Mouse (Mus musculus) kidney, postnatal 0 days (tissue): ENCODE data around the gene Nudt21. TPM values are rescaled to one million over a fixed set of nuclear protein-coding genes. Genes with fewer than 3 reads are reported as not detected.

Experiments
- ATAC-seq: fragments of 200-750 bp; cut with Nextera tagmentation; replicated peaks from 2 replicates; pipeline ENCODE4 v1.8.0; 2017; ENCODE audit warnings: low read depth, moderate number of reproducible peaks, moderate TSS enrichment, moderate library complexity; ENCODE audit not compliant: low FRiP score
- DNase-seq: peaks from one replicate; pipeline ENCODE4 v3.0.0-alpha.2; 2016; ENCODE audit warnings: low spot score
- H3K27ac ChIP-seq: fragments of 300-500 bp; sonication (generic); 2 replicates; pipeline ENCODE4 v1.5.1; 2014; ENCODE audit warnings: mild to moderate bottlenecking
- H3K27me3 ChIP-seq: fragments of 300-500 bp; sonication (generic); 2 replicates; pipeline ENCODE4 v1.6.1; 2014; ENCODE audit warnings: low read length, mixed read lengths; ENCODE audit not compliant: insufficient read depth
- H3K36me3 ChIP-seq: fragments of 300-500 bp; sonication (generic); 2 replicates; pipeline ENCODE4 v1.6.1; 2014; ENCODE audit warnings: low read length, mixed read lengths; ENCODE audit not compliant: insufficient read depth
- H3K4me1 ChIP-seq: fragments of 300-500 bp; sonication (generic); replicated peaks from 2 replicates; pipeline ENCODE4 v1.6.1; 2014; ENCODE audit warnings: antibody characterized with exemption, low read length, mixed read lengths; ENCODE audit not compliant: insufficient read depth
- H3K4me2 ChIP-seq: fragments of 300-500 bp; sonication (generic); 2 replicates; pipeline ENCODE4 v1.6.1; 2014; ENCODE audit warnings: mild to moderate bottlenecking, low read length, moderate library complexity, mixed read lengths
- H3K4me3 ChIP-seq: fragments of 300-500 bp; sonication (generic); replicated peaks from 2 replicates; pipeline ENCODE4 v1.5.1; 2014; ENCODE audit warnings: low read depth, low read length
- H3K9ac ChIP-seq: fragments of 300-500 bp; sonication (generic); 2 replicates; pipeline ENCODE4 v1.6.1; 2014; ENCODE audit warnings: low read depth, low read length
- H3K9me3 ChIP-seq: fragments of 300-500 bp; sonication (generic); replicated peaks from 2 replicates; pipeline ENCODE4 v1.6.1; 2016; ENCODE audit warnings: low read length, inconsistent platforms, mixed read lengths
- CTCF ChIP-seq: IDR thresholded peaks from 2 replicates; pipeline ENCODE4 v1.5.1; 2016; ENCODE audit warnings: antibody characterized with exemption, low read depth, mild to moderate bottlenecking, moderate library complexity
- WGBS: fragments of 180-500 bp; shearing (Covaris S2); extraction: QIAGEN DNeasy Blood & Tissue Kit; methylation state at CpG from one replicate; pipeline ENCODE4 v1.1.7; 2014; 5-methylcytosine and 5-hydroxymethylcytosine counted together
- polyA plus RNA-seq: library from polyadenylated mRNA; unstranded; fragments of >200 nt; fragmentation: Nextera tagmentation; extraction: Ambion mirVana; gene quantifications from 2 replicates; pipeline ENCODE4 v1.2.1, GENCODE M21; 2015

Gene Nudt21
- polyA plus RNA-seq, 1 experiment from 2014 or later = 106 TPM

DNA sequence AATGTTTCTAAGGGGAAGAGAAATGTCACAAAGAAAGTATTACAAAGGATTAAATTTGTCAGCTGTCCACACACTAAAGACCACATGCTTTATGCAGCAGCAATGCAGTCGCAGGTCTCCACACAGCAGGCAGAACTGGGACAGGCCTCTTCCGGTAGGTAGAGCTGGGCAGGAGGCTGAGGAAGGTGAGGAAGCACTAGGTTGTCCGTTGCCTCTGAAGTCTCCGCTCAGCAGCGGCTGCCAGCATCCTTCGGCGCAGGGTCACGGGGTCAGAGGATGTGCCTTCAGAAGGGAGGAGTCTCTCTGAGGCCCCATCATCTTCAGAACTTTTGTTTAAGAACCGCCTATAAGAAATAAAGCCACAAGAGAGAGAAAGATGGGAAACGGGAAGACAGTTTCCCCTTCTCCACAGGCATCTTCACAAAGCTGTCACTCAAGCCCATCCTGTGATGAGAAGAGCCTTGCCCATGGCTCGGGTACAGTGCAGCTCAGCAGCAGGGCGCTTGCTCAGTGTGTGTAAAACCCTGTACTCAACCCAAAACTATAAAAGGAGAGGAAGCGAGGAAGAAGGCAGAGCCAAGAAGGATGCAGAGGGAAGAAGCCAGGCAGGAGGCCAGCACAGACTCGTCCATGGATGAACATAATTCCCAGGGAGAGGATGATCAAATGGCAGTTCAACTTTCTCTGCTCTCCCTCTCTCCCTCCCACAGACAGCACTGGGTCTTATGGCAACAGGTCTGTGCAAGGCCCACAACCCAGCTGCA, 63.7 kb downstream of the Nudt21 start:
- Histone ChIP-seq H3K4me3 (no peak overlapping the region), H3K27me3 (no peaks in the 10 kb centered on the region), H3K9me3 (no peaks in the 10 kb centered on the region), H3K36me3 (peaks cover 43% of the 10 kb centered on the region), H3K9ac (no peak overlapping the region), H3K4me2 (no peak overlapping the region), H3K27ac (no peak overlapping the region), H3K4me1 (no peaks in the 10 kb centered on the region)
- no peak for TF ChIP-seq CTCF
- DNase-seq (no peak), ATAC-seq (no peak)
- 80% methylated on average over 14 of the region's 14 CpGs for WGBS

DNA sequence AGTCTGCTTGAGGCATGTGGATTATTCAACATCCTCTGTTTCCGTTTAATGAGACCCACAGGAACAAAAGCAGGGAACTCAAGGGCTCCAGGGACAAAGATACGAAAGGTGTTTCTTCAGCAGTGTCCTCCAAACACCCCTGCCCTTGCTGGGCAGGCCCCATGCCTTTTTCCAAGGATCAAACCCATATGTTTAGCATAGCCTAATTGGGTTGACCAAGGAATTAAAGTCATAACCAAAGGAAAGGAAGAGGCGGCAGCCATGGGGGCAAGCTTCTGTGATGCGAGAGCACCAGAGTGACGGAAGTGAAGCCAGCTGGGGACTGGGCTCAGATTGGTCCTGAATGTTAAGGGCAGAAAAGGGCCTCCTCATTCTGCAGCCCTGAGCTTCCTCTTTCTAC, 64.6 kb downstream of the Nudt21 start:
- Histone ChIP-seq H3K4me2 (no peak overlapping the region), H3K4me3 (no peak overlapping the region), H3K36me3 (peaks cover 41% of the 10 kb centered on the region), H3K27me3 (no peaks in the 10 kb centered on the region), H3K27ac (no peak overlapping the region), H3K4me1 (no peaks in the 10 kb centered on the region), H3K9ac (no peak overlapping the region), H3K9me3 (no peaks in the 10 kb centered on the region)
- no peak for ATAC-seq
- no peak for DNase-seq
- TF ChIP-seq CTCF = no peak
- 81% methylated on average over 5 of the region's 5 CpGs for WGBS

DNA sequence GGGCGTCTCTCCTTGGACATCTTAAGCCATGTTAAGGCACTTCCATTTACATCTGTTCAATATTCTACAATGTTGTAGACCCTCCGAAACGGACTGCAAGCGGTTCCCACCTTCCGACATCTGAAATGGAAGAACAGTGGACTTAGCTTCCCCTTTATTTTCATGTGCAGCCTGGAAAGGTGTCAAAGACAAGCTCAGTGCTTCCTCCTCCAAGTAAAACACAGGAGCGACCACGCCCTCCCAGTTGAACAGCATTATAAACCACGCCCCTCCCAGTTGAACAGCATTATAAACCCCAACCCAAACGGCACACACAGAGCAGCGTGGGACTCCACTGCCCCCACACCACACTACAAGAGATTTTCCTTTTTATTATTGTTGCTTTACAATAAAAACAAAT, 65.4 kb downstream of the Nudt21 start:
- Histone ChIP-seq H3K9me3 (no peaks in the 10 kb centered on the region), H3K36me3 (peaks cover 40% of the 10 kb centered on the region), H3K27me3 (no peaks in the 10 kb centered on the region), H3K4me1 (no peaks in the 10 kb centered on the region), H3K4me3 (no peak overlapping the region), H3K4me2 (no peak overlapping the region), H3K27ac (no peak overlapping the region), H3K9ac (no peak overlapping the region)
- ATAC-seq (no peak), DNase-seq (peak; percentile 24)
- no peak for TF ChIP-seq CTCF
- WGBS = 70% methylated on average over 10 of the region's 10 CpGs

- ATAC-seq (no peak; the same call in 1 of the 2 replicates), DNase-seq (no peak)
- WGBS = 43% methylated on average over 7 of the region's 7 CpGs
Observed at GRCm38 (mm10) chr8:93969626-93970340, 67.0 kb downstream of the Nudt21 start.

GRCm38 (mm10) chr8:93968293-93968692, 68.5 kb downstream of the Nudt21 start:
- no peak overlapping the region for H3K4me3 ChIP-seq
- H3K27ac ChIP-seq = no peak overlapping the region
- 70% methylated on average over 6 of the region's 6 CpGs for WGBS
- no peaks in the 10 kb centered on the region for H3K4me1 ChIP-seq
- no peak overlapping the region for H3K9ac ChIP-seq
- no peaks in the 10 kb centered on the region for H3K9me3 ChIP-seq
- DNase-seq (no peak), ATAC-seq (0 out of 2 replicates have a peak, but pooled peaks have one; percentile 31)
- no peak overlapping the region for H3K4me2 ChIP-seq
- no peaks in the 10 kb centered on the region for H3K27me3 ChIP-seq
- no peak for TF ChIP-seq CTCF
- H3K36me3 ChIP-seq = peaks cover 13% of the 10 kb centered on the region

More at GRCm38 (mm10) chr8:93969626-93970340, 67.0 kb downstream of the Nudt21 start:
- H3K27ac ChIP-seq = no peak overlapping the region
- TF ChIP-seq CTCF = no peak
- H3K4me2 ChIP-seq = no peak overlapping the region
- no peaks in the 10 kb centered on the region for H3K27me3 ChIP-seq
- H3K4me3 ChIP-seq = no peak overlapping the region
- no peak overlapping the region for H3K9ac ChIP-seq
- peaks cover 28% of the 10 kb centered on the region for H3K36me3 ChIP-seq
- no peaks in the 10 kb centered on the region for H3K9me3 ChIP-seq
- no peaks in the 10 kb centered on the region for H3K4me1 ChIP-seq

Other genes starting within 250 kb of the Nudt21 start
- gene Gnao1, start 227.1 kb downstream of the Nudt21 start, polyA plus RNA-seq = 1.6 and 1.7 TPM in 2 replicates
- gene Amfr, start 24.2 kb downstream of the Nudt21 start, polyA plus RNA-seq = 65.8 and 71.7 TPM in 2 replicates
- gene Ogfod1, start 167 bp upstream of the Nudt21 start, polyA plus RNA-seq = 5.8 and 6.1 TPM in 2 replicates
- 14.2 and 15.7 TPM in 2 replicates for gene Bbs2, start 61.9 kb upstream of the Nudt21 start, polyA plus RNA-seq
- gene Mt4, start 100.2 kb upstream of the Nudt21 start, polyA plus RNA-seq = not detected in 2 replicates
- 2.2 and 2.7 TPM in 2 replicates for gene Mt3, start 115.6 kb upstream of the Nudt21 start, polyA plus RNA-seq
- gene Mt2, start 135.6 kb upstream of the Nudt21 start, polyA plus RNA-seq = 98.3 and 113 TPM in 2 replicates
- 499 and 556 TPM in 2 replicates for gene Mt1, start 142.1 kb upstream of the Nudt21 start, polyA plus RNA-seq
- 45.0 and 53.6 TPM in 2 replicates for gene Nup93, start 177.5 kb upstream of the Nudt21 start, polyA plus RNA-seq